Mouse (Mus musculus) myocyte (in vitro differentiated cells): Measurements from ENCODE around the gene Eva1a.

Source experiments
- E2F4 ChIP-seq: IDR thresholded peaks from one replicate; pipeline ENCODE4 v1.6.1; 2011; ENCODE audit warnings: mild to moderate bottlenecking, control low read depth, moderate library complexity; ENCODE audit not compliant: insufficient read depth
- MYOD1 ChIP-seq, 3 experiments: IDR thresholded peaks; one replicate each; pipeline ENCODE4 v1.6.1; 2011; ENCODE audit warnings: control low read depth in 2 of 3, low read depth in 2 of 3, mild to moderate bottlenecking in 2 of 3, moderate library complexity in 1 of 3; ENCODE audit not compliant: insufficient read length in 2 of 3, control insufficient read depth in 1 of 3
- POLR2AphosphoS2 ChIP-seq: IDR thresholded peaks from one replicate; pipeline ENCODE4 v1.6.1; 2011; ENCODE audit warnings: low read depth, control low read depth; ENCODE audit not compliant: insufficient read length

DNA sequence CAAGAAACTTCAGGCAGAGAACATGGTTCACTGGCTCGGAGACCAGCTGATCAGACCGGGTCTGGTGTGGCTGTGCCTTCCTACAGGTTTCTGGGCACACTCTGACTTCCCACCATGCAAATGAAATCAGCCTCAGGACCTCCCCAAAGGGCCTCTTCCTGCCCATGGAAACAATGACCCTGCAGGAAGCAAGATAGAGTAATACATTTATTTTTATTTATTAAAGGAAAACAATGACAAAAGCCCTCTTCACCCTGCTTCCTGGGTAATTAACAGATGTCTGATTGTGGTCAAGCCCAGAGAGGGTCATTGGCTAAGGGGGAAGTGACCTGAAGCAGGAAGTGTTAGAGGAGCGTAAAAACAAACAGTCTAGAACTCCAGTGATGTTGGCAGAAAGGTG is 43.4 kb downstream of the Eva1a start:
- TF ChIP-seq POLR2AphosphoS2 (no peak), MYOD1 (IDR thresholded peaks at IDR 0.05; ENCODE audit: control insufficient read depth in 1 of 3, insufficient read length in 2 of 3, low read depth in 2 of 3) (no peak), E2F4 (no peak)
